Mouse (Mus musculus): ENCODE data around the gene Sel1l2. TPM values are rescaled to one million over a fixed set of nuclear protein-coding genes. Genes with fewer than 3 reads are reported as not detected.

The Sel1l2 gene
- not detected in 2 replicates for polyA plus RNA-seq (2015; fragmentation: Nextera tagmentation; extraction: Ambion mirVana)

GRCm38 (mm10) chr2:140389525-140389924, at the start of gene Sel1l2:
Gene Sel1l2 (minus strand): TSS chr2:140389706.
- Histone ChIP-seq H3K4me3 (replicated peaks) (no peak within 1 kb of the TSS), H3K27me3 (replicated peaks) (0 out of 2 replicates have a peak, but pooled peaks cover 3% of the 10 kb centered on the region), H3K4me2 (no peak within 1 kb of the TSS), H3K36me3 (no peaks in the 10 kb centered on the region), H3K27ac (replicated peaks) (no peak within 1 kb of the TSS), H3K9me3 (replicated peaks) (no peaks in the 10 kb centered on the region), H3K9ac (replicated peaks) (no peak within 1 kb of the TSS), H3K4me1 (no peaks in the 10 kb centered on the region)
- WGBS, result 34% methylated on average over 4 of the region's 4 CpGs
- no peak for ATAC-seq (ENCODE audit: low FRiP score)

GRCm38 (mm10) chr2:140439081-140439480, 49.6 kb upstream of the Sel1l2 start:
- Histone ChIP-seq H3K9ac (replicated peaks) (no peak overlapping the region), H3K9me3 (replicated peaks) (no peaks in the 10 kb centered on the region), H3K4me2 (no peak overlapping the region), H3K4me1 (no peaks in the 10 kb centered on the region), H3K27me3 (replicated peaks) (no peaks in the 10 kb centered on the region), H3K4me3 (replicated peaks) (no peak overlapping the region), H3K36me3 (no peaks in the 10 kb centered on the region), H3K27ac (replicated peaks) (no peak overlapping the region)
- no peak for ATAC-seq (ENCODE audit: low FRiP score)
- 75% methylated on average over 4 of the region's 4 CpGs for WGBS

- Histone ChIP-seq H3K4me1 (no peaks in the 10 kb centered on the region), H3K27ac (replicated peaks) (no peak overlapping the region), H3K4me3 (replicated peaks) (no peak overlapping the region), H3K9ac (replicated peaks) (no peak overlapping the region), H3K36me3 (no peaks in the 10 kb centered on the region), H3K4me2 (no peak overlapping the region), H3K9me3 (replicated peaks) (no peaks in the 10 kb centered on the region), H3K27me3 (replicated peaks) (no peaks in the 10 kb centered on the region)
- peak; percentile 59; the same call in 1 of the 2 replicates for ATAC-seq (ENCODE audit: low FRiP score)
- WGBS, result 18% methylated on average over 4 of the region's 4 CpGs
These were observed 37.8 kb upstream of the Sel1l2 start for GRCm38 (mm10) chr2:140427283-140427682.

GRCm38 (mm10) chr2:140425844-140426243, 36.3 kb upstream of the Sel1l2 start:
- no peak overlapping the region for H3K9ac ChIP-seq (replicated peaks)
- H3K4me3 ChIP-seq (replicated peaks), result no peak overlapping the region
- H3K9me3 ChIP-seq (replicated peaks), result no peaks in the 10 kb centered on the region
- no peak overlapping the region for H3K4me2 ChIP-seq
- no peaks in the 10 kb centered on the region for H3K27me3 ChIP-seq (replicated peaks)
- H3K36me3 ChIP-seq, result no peaks in the 10 kb centered on the region
- no peak for ATAC-seq (ENCODE audit: low FRiP score)
- H3K4me1 ChIP-seq, result no peaks in the 10 kb centered on the region
- no peak overlapping the region for H3K27ac ChIP-seq (replicated peaks)

GRCm38 (mm10) chr2:140395744-140396231, 6.3 kb upstream of the Sel1l2 start:
- under 1% methylated on average over 43 of the region's 58 CpGs for WGBS
- H3K4me1 ChIP-seq, result peaks cover 12% of the 10 kb centered on the region
- peak; percentile 88 for ATAC-seq (ENCODE audit: low FRiP score)
- H3K9ac ChIP-seq (replicated peaks), result peak overlapping the region; percentile 72
- 0 out of 2 replicates have a peak, but pooled peaks cover 3% of the 10 kb centered on the region for H3K27me3 ChIP-seq (replicated peaks)
- no peaks in the 10 kb centered on the region for H3K36me3 ChIP-seq
- H3K4me2 ChIP-seq, result peak overlapping the region; percentile 82
- H3K4me3 ChIP-seq (replicated peaks), result peak overlapping the region; percentile 85
- peak overlapping the region; percentile 81 for H3K27ac ChIP-seq (replicated peaks)
- no peaks in the 10 kb centered on the region for H3K9me3 ChIP-seq (replicated peaks)

GRCm38 (mm10) chr2:140395179-140395578, 5.7 kb upstream of the Sel1l2 start, which contains the start of gene Macrod2:
Gene Macrod2 (plus strand): TSS chr2:140395309.
- Histone ChIP-seq H3K9ac (replicated peaks) (peak within 1 kb of the TSS; percentile 72), H3K9me3 (replicated peaks) (no peaks in the 10 kb centered on the region), H3K27me3 (replicated peaks) (0 out of 2 replicates have a peak, but pooled peaks cover 3% of the 10 kb centered on the region), H3K4me2 (peak within 1 kb of the TSS; percentile 82), H3K27ac (replicated peaks) (peak within 1 kb of the TSS; percentile 81), H3K36me3 (no peaks in the 10 kb centered on the region), H3K4me1 (peaks cover 12% of the 10 kb centered on the region), H3K4me3 (replicated peaks) (peak within 1 kb of the TSS; percentile 85)
- peak; percentile 99 for ATAC-seq (ENCODE audit: low FRiP score)
- whole genome bisulfite sequencing, result under 1% methylated on average over 47 of the region's 47 CpGs

GRCm38 (mm10) chr2:140364804-140365203, 24.7 kb downstream of the Sel1l2 start:
- Histone ChIP-seq H3K4me3 (replicated peaks) (no peak overlapping the region), H3K27ac (replicated peaks) (no peak overlapping the region), H3K4me2 (no peak overlapping the region), H3K9me3 (replicated peaks) (no peaks in the 10 kb centered on the region), H3K36me3 (no peaks in the 10 kb centered on the region), H3K9ac (replicated peaks) (no peak overlapping the region), H3K4me1 (no peaks in the 10 kb centered on the region), H3K27me3 (replicated peaks) (no peaks in the 10 kb centered on the region)
- ATAC-seq (ENCODE audit: low FRiP score), result no peak
- WGBS, result 85% methylated on average over 1 of the region's 1 CpGs

- no peaks in the 10 kb centered on the region for H3K4me1 ChIP-seq
- H3K36me3 ChIP-seq, result no peaks in the 10 kb centered on the region
These were observed 29.6 kb downstream of the Sel1l2 start for GRCm38 (mm10) chr2:140359905-140360304.

GRCm38 (mm10) chr2:140342394-140342793, 47.1 kb downstream of the Sel1l2 start:
- Histone ChIP-seq H3K27me3 (replicated peaks) (no peaks in the 10 kb centered on the region), H3K27ac (replicated peaks) (no peak overlapping the region), H3K4me3 (replicated peaks) (no peak overlapping the region), H3K4me2 (no peak overlapping the region), H3K9ac (replicated peaks) (no peak overlapping the region), H3K9me3 (replicated peaks) (no peaks in the 10 kb centered on the region), H3K4me1 (no peaks in the 10 kb centered on the region), H3K36me3 (no peaks in the 10 kb centered on the region)
- WGBS, result 92% methylated on average over 7 of the region's 7 CpGs
- ATAC-seq (ENCODE audit: low FRiP score), result no peak

More at GRCm38 (mm10) chr2:140359905-140360304, 29.6 kb downstream of the Sel1l2 start:
- WGBS, result 70% methylated on average over 2 of the region's 2 CpGs
- no peaks in the 10 kb centered on the region for H3K9me3 ChIP-seq (replicated peaks)
- H3K9ac ChIP-seq (replicated peaks), result no peak overlapping the region
- H3K27ac ChIP-seq (replicated peaks), result no peak overlapping the region
- H3K4me3 ChIP-seq (replicated peaks), result no peak overlapping the region
- H3K27me3 ChIP-seq (replicated peaks), result no peaks in the 10 kb centered on the region
- no peak for ATAC-seq (ENCODE audit: low FRiP score)
- H3K4me2 ChIP-seq, result no peak overlapping the region

GRCm38 (mm10) chr2:140330508-140331306, 58.8 kb downstream of the Sel1l2 start:
- 81% methylated on average over 5 of the region's 5 CpGs for WGBS
- Histone ChIP-seq H3K36me3 (no peaks in the 10 kb centered on the region), H3K9me3 (replicated peaks) (no peaks in the 10 kb centered on the region), H3K9ac (replicated peaks) (no peak overlapping the region), H3K4me1 (no peaks in the 10 kb centered on the region), H3K27me3 (replicated peaks) (no peaks in the 10 kb centered on the region), H3K27ac (replicated peaks) (no peak overlapping the region), H3K4me3 (replicated peaks) (no peak overlapping the region), H3K4me2 (no peak overlapping the region)
- no peak for ATAC-seq (ENCODE audit: low FRiP score)

- no peaks in the 10 kb centered on the region for H3K9me3 ChIP-seq (replicated peaks)
- H3K9ac ChIP-seq (replicated peaks), result no peak overlapping the region
- H3K27ac ChIP-seq (replicated peaks), result no peak overlapping the region
- H3K36me3 ChIP-seq, result no peaks in the 10 kb centered on the region
- 78% methylated on average over 3 of the region's 3 CpGs for WGBS
- H3K4me2 ChIP-seq, result no peak overlapping the region
- H3K27me3 ChIP-seq (replicated peaks), result no peaks in the 10 kb centered on the region
- no peak overlapping the region for H3K4me3 ChIP-seq (replicated peaks)
- H3K4me1 ChIP-seq, result no peaks in the 10 kb centered on the region
- no peak for ATAC-seq (ENCODE audit: low FRiP score)
These were observed 86.4 kb downstream of the Sel1l2 start for GRCm38 (mm10) chr2:140302976-140303708.
